Mouse (Mus musculus) retina, embryonic 14.5 days (tissue): ENCODE data around the gene Corin.

Experiments
- DNase-seq: peaks from one replicate; pipeline ENCODE4 v3.0.0-alpha.2; 2015; ENCODE audit warnings: low spot score

The Corin gene

GRCm38 (mm10) chr5:72315282-72315681 is 189.0 kb downstream of the Corin start:
- no peak for DNase-seq

- no peak for DNase-seq
These were observed 205.7 kb downstream of the Corin start for GRCm38 (mm10) chr5:72298418-72299104.

- no peak for DNase-seq
These were observed 219.2 kb downstream of the Corin start for GRCm38 (mm10) chr5:72285077-72285476.

GRCm38 (mm10) chr5:72282907-72283306 is 221.4 kb downstream of the Corin start:
- DNase-seq = no peak

- peak; percentile 76 for DNase-seq
These were observed 234.6 kb downstream of the Corin start for GRCm38 (mm10) chr5:72269652-72270051.

GRCm38 (mm10) chr5:72269204-72269603 is 235.1 kb downstream of the Corin start:
- DNase-seq = no peak

GRCm38 (mm10) chr5:72266955-72267535 is 237.2 kb downstream of the Corin start:
- no peak for DNase-seq

- DNase-seq = no peak
These were observed 240.0 kb downstream of the Corin start for GRCm38 (mm10) chr5:72264195-72264751.

- DNase-seq = no peak
These were observed 242.4 kb downstream of the Corin start for GRCm38 (mm10) chr5:72261802-72262324.

- DNase-seq = no peak
These were observed 245.0 kb downstream of the Corin start for GRCm38 (mm10) chr5:72259298-72259621.

- no peak for DNase-seq
These were observed 245.6 kb downstream of the Corin start for GRCm38 (mm10) chr5:72258409-72259297.

- no peak for DNase-seq
These were observed 247.2 kb downstream of the Corin start for GRCm38 (mm10) chr5:72257084-72257483.

- DNase-seq = no peak
These were observed 249.3 kb downstream of the Corin start for GRCm38 (mm10) chr5:72254958-72255357.

- no peak for DNase-seq
These were observed 254.1 kb downstream of the Corin start for GRCm38 (mm10) chr5:72250180-72250579.
